ENCODE assay signal across 1 mouse cellular context in genomic region chr17:34251666-34252065, GRCm38 (mm10).
TF ChIP-seq lines count a peak whose summit lies in the region.

No protein-coding gene starts in this region.

TF ChIP-seq in MEL, 35 proteins besides CTCF, POLR2A, EP300 and RAD21:
- TF ChIP-seq USF2 (IDR thresholded peaks at IDR 0.05; ENCODE audit: borderline replicate concordance in 1 of 2, insufficient read depth in 1 of 2, low read depth in 1 of 2, low read length in 2 of 2) = no peak
- TF ChIP-seq NELFE (IDR thresholded peaks at IDR 0.05; ENCODE audit: low read depth, low read length) = no peak
- TF ChIP-seq MYC (IDR thresholded peaks at IDR 0.05; ENCODE audit: low read depth, low read length) = no peak
- TF ChIP-seq MAX (IDR thresholded peaks at IDR 0.05; ENCODE audit: low read length) = no peak
- no peak for TF ChIP-seq CHD2 (IDR thresholded peaks at IDR 0.05; ENCODE audit: low read length)
- no peak for TF ChIP-seq ZC3H11A (IDR thresholded peaks at IDR 0.05; ENCODE audit: low read depth, low read length)
